Mouse (Mus musculus): ENCODE data around the gene Popdc3.

DNA sequence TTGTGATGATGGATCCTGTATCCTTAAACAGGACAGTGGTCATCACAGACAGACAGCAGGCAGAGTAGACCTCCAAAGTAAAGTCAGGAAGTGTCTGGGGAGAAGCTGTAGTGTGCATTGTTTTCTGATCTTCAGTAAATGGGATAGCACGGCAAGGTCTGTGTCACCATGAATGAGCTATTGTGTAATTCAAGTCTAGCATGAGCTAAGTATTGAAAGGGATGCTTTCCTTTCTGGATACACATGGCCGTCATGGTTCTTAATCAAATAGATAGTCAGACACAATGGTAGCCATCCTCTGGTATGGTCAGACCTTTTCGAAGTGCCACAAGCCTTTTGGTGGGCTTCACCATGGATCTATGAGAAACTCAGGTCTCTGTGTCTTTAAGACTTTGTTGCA lies 142.4 kb downstream of the Popdc3 start:
- no peak for TF ChIP-seq POLR2A (IDR thresholded peaks at IDR 0.05; ENCODE audit: borderline replicate concordance, low read depth, low read length)
- no peak for TF ChIP-seq CTCF (IDR thresholded peaks at IDR 0.05; ENCODE audit: low read depth, low read length)

Measured in bone marrow macrophage, adult 2 months (primary cell).